Mouse (Mus musculus): ENCODE results near the gene Gng13. TPM values are rescaled to one million over a fixed set of nuclear protein-coding genes. Genes with fewer than 3 reads are reported as not detected.
"Not testable (repeated sequence)": the region's sequence is repeated elsewhere in the genome, so short reads cannot be mapped to it uniquely, and the experiment has no call there.

Gng13 gene
- total RNA-seq, 1 experiment from 2014 or later = not detected

DNA sequence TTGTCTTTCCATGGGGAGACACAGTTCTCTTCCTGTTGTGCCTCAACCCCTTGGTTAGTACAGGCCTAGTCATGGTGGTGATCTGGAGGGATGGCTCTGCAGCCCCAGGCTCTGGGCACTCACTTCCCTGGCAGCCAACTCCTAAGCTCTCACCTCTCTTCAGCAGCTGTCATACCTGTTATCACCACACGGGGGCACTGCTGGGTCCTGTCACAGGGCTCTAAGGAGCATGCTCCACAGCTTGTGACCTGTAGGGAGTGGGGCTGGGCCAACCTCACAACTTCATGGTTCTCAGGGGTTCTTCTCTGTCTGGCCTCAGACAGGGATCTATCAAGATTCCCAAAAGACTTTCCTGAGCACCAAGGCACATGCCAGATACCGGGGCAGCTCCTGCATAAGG is 15.1 kb downstream of the Gng13 start:
- DNase-seq = peak; percentile 92

DNA sequence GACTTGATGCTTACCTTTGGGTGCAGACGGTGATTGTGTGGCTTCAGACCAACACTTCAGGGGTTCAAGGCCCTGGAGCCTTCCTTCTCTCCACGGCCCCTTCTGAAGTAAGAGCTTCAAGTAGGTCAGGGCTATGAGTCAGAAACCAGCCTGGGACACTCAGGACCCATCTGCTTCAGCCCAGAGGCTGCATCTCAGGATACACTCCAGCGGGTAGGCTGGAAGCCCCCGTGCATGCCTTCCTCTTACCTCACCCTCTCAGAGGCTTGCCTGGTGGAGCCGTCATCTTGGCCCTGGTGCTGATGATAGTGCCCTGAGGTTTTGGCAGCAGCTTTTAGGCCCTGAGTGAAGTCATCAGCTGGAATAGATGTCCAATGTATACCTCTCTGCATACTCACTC is 18.3 kb downstream of the Gng13 start:
- no peak for DNase-seq

DNA sequence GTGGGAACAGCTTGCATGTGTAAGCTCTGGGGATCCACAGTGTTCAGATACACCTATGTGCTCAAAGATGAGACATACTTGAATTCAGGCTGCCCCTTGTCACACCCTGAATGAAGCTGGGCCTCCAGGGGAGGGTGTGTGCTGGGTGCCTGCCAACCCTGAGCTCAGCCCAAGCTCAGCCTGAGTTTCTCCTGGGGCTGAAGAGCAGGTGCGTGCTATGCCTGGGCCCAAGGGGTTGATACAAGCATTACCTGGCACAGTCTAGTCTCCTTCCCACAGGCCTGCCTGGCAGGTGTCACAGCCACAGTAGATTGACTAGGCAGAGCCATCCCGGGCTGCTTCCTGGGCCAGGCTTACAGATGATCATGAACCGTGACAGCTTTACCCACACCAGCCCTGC is 18.8 kb downstream of the Gng13 start, which contains the start of gene Mslnl:
Gene Mslnl, plus strand, starts transcription at position 298 of the 400 bp plus-strand sequence.
- DNase-seq = no peak

DNA sequence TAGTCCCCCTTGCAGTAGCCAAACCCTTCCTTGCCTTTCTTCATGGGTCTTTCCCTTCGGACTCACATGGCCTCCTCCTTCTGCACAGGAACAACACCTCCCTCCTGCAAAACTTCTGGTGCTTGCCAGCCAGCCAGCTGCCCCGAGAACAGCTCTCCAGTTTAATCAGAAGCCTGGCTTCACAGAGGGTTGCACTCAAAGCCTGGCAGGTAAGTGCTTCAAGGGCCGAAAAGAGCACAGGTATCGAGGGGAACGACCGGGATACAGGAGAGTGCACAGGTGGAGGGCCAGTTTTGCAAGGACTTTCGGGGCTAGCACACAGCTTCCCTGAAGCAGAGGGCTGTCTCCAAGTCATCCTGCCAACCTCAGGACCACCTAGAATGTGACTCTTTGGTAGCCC is 21.9 kb downstream of the Gng13 start:
- DNase-seq = no peak

DNA sequence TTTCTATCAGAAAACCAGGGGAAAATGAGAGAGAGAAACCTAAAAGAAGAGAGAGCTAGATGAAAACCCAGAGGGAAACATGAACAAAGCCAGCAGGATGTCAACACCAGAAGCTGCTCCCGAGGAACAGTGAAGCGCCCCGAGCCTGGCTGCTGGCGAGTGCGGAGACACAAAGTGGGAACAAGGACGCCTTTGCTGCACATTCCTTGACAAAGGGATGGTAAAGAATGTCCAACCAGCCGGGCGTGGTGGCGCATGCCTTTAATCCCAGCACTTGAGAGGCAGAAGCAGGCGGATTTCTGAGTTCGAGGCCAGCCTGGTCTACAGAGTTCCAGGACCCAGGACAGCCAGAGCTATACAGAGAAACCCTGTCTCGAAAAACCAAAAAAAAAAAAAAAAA is 24.5 kb downstream of the Gng13 start:
- DNase-seq = not testable (repeated sequence)

DNA sequence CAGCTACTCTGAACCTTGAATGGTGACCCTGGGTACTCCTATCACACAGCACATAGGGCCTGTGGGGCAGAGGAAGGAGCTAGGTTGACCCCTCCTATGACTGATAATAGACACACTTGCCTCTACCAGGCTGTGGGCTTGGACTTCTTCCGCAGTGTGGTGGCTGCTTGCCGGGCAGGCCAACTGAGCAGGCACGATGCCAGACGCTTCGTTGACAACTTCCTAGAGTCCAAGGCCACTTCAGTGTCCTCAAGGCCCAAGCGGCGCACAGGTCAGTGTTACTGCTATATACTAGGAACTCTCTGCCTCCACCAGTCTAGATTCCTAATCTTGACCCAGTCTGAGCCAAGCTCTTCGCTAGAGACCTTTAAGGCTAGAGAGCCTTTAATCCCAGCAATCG is 26.9 kb downstream of the Gng13 start:
- peak; percentile 73 for DNase-seq

DNA sequence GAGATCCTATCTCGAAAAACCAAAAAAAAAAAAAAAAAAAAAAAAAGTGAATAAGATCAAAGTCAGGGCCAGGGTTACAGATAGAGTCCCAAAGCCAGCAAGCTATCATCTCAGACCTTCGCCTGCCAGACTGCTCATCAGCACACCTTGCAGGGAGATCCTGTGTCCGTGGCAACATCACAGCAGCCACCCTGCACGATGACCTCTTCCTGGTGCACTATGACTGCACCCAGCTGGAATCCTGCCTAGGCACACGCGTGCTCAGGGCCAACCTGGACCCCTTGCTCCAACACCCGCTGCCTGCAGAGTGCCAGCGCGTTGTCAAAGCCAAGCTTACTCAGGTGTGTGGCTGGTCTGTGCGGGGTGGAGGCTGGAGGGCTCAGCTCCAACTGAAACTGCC is 27.3 kb downstream of the Gng13 start:
- DNase-seq = no peak

DNA sequence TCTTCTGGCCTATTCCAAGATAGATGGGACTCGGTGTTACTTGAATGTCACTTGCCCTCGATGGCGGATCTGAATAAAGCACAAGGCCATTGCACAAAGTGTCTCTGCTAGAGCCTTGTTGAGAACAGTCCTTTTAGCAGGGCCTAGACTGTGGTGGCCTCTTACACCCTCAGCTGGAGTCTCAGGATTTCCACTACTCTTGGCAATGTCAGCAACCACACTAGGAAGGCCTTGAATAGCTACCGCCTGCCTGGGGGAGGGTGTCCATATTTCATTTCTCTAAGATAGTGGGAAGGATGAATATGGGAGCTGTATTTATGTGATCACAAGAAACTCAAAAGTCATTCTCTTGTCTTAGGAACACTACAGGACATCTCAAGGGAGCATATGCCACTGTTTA is 31.3 kb downstream of the Gng13 start:
- peak; percentile 44 for DNase-seq

DNA sequence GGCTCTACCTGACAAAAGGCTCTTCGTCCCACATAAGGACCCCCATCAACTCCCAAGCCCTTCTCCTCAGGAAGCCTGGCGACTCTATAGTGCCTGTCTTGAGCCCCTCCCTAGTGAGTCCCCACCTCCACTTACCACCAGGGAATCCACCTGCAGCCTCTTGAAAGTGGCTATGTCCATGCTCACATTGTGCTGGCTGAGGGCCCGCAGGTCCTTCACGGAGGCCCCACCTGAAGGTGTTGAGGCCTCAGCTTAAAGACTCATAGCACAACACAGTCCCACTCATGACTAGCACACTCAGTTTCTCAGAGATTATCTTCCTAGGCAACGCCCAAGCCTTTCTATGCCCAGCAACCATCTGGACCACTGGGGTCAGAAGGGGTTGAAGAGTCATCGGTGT is 32.3 kb downstream of the Gng13 start:
- no peak for DNase-seq

DNA sequence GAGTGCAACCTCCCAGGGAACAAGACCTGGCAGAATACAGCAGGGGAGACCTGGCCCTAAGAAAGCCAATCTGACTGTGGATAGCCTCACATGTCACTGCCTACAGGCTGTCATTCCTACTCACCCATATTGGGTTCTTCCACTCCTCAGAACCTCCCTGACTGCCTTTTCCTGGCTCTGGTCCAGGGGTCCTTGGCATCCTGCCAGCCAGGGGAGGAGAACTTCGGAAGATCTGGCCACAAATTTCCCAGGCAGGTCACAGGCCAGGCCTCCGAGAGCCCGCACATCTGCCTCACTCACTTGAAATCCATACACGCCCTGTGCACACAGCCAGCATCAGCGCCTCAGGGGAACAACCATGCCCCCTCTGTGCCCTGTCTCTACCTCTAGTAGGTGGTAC is 34.5 kb downstream of the Gng13 start:
- DNase-seq = peak; percentile 89

DNA sequence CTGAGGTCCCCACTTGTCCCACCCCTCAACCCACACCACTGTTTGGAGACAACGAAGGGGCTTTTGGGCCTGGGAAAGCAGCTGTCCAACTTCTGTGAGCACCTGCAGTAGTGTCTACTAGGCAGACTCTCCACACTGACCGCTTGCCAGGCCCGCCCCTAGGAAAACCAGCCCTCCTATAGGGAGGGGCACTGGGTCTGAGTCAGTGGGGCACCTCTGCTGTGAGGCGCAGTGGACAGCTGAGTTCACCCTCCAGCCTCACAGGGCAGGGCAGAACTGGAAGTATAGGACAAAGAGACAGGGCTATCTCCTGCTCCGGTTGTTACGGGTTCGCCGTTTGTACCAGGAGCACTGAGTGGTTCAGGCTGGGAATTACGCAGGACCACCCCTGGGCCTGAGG is 37.3 kb downstream of the Gng13 start, which contains the start of gene Msln:
Gene Msln, minus strand, starts transcription at position 138 of the 400 bp plus-strand sequence.
- DNase-seq = no peak

DNA sequence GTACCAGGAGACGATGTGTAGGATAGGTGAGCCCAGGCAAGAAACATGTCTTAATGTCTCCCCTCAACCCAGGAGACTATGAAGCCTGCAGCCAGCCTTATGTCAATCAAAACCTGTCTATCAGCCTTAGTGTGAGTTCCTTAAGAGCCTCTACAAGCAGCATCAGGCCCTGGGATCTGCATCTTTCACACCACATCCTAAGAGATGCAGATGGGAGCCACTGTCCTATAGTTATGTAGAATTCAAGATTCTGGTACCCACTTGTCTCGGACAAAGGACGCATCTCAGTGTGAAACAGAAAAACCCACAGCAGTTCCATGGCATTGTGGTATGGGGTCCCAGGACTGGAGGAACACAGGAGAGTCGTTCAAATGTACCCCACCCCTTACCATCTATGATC is 38.1 kb downstream of the Gng13 start:
- no peak for DNase-seq

DNA sequence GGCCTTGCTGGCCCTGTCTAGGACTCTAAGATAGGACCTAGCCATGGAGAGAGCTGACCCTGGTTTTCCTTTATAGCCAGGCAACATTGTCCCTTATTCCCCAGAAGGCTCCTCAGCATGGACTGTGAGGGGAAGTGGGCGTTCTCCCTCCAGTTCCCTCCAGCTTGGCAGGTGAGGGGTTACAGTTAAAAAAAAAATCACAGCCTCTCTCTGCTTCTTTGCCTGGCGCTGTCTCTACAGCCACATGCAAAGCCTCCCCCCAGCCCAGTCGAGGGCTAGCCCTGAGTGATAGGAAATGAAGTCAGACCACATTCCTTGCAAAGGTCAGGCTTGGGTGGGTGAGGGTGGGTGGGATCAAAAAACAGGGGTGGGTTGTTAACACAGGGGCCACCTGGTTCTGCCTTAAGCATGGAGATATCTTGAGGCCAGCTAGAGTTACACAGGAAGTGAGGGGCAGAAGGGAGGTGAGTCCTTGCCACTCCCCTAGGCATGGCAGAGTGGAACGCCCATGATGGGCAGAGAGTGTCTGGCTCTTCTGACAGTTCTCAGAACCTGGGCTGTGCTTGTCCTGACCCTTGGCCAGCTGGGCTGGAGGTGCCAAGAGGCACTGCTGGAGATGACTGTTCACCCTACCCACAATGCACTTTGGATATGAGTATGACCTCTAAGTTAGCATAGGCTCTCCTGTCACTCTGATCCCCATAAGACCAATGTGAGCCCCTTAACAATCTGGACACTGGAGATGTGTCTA is 38.8 kb downstream of the Gng13 start:
- no peak for DNase-seq

DNA sequence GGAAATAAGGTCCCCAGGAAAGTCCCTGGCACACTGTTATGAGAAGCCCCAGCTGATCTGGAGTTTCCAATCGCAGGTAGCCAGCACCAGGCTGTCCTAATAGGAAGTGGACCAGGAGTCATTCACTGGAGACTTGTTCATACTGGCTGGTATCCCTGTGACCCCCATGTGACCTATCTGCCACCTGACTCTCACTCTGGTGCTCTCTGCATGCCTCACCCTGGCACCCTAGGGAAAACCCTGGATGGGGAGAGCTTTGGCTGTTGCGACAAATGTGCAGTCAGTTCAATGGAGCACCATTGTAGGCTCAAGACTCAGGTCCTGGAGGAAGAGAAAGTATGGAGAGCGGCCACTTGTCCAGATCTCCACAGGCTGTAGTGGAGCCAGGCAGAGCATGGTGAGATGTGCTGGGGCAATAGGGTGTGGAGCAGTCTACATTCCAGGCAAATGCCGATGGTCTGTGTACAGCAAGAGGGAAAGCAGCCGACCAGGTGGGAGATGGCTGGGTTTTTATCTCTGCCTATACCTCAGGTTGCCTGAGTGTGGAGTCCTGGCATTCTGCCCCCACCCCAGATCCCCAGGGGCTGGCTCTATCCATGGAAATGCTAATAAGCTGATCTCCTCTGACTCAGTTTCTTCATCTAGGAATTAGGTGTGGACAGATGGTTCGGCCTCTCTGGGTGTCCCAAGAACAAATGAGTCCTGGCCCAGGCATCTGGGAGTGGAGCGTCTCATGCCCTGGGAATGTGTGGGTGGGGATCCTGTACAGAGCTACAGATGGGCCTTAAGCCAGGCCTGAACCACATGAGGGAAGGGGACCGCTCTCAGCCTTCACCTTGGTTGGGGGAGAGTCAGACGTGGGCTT is 39.6 kb downstream of the Gng13 start:
- no peak for DNase-seq

DNA sequence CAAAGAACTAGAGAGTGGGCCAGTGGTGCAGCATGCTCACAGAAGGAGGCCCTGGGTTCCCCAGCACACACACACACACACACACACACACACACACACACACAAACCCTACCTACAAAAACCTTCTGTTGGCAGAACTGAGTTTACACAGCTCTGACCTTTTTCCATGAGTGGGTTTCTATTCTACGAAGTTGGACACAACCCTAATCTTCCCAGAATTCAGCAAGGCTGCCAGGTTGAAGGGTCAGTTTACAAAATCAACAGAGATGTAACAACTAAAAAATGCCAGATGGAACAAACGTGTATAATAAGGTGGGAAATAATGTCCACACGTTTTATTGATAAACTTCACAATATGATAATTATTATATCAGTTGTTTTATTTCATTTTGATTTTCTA is 40.7 kb downstream of the Gng13 start:
- no peak for DNase-seq

DNA sequence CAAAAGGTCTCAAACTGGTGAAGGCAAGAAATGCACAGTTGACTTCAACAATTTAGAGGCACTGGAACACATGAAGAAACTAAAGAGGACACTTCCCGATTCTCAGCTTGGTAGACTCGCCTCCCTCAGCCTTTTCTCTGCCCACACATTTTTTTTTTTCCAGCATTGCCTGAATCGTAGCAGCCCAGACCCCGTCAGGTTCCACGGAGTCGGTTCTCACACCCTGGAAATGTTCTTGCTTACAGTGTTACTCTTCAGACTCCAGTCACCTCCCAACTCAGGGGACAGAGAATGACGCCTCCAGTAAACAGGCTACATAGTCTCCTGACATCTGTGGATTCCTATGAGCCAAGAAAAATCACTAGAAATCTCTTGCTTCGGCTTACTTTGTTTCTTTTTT is 43.2 kb downstream of the Gng13 start:
- DNase-seq = no peak

DNA sequence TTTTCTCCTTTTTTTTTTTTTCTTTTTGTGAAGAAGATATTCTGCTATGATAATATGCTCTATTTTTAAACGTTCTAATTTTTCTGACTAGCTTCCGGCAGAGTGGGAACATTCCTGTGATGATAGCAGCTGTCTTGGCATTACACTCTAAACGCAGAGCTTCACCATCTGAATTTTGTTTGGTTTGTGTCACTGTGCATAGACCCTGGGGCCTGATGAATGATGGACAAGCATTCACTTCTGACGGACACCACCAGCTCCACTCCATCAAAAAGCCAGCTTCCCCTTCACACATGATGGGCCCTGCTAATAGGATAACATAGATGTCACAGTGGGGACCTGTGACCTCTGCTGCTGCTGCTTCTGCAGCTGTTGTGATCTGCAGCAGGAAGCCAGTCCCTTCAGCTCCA is 44.6 kb downstream of the Gng13 start:
- DNase-seq = no peak

DNA sequence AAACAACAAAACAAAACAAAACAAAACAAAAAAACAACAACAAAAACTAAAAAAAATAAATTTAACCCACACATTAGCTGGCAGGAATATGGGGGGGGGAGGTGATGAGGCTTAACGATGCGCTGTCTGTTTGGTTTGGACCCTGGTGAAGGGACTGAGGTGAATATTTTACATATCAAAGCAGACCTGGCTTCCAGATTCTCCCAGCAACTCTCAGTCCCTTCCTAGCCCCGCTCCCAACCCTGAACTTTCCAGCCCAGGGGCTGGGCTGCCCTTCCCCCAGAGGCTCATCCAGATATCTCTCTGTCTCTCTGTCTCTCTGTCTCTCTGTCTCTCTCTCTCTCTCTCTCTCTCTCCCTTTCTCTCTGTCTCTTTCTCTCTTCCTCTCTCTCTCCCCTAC is 45.6 kb downstream of the Gng13 start:
- DNase-seq = no peak

DNA sequence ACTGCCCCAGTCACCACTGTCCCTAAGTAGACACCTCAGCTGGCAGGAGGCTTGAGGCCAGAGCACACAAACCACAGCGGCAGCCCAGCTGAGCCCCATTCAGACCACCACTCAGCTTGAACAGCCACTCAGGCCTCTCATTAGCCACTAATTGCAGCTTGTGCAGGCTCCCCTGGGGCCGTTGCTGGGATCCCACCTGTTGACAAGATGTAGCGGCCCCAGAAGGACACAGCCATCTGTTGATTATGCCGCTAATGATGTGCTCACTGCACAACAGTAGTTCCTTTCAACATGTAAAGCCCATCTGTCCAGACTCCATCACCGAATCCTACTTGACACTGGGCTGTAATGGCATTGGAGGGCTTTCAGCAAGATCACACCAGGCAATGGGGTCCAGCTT is 48.9 kb downstream of the Gng13 start:
- no peak for DNase-seq
